Mouse (Mus musculus): ENCODE data around the gene Sf3b1. TPM values are rescaled to one million over a fixed set of nuclear protein-coding genes. Genes with fewer than 3 reads are reported as not detected.

The Sf3b1 gene
- polyA plus RNA-seq, 1 experiment = 161 TPM

- no peak for DNase-seq
- 58% methylated on average over 1 of the region's 1 CpGs for WGBS
- H3K4me3 ChIP-seq (replicated peaks; ENCODE audit: insufficient read depth, low read depth, low read length) = no peak overlapping the region
- no peaks in the 10 kb centered on the region for H3K4me1 ChIP-seq (ENCODE audit: control insufficient read depth, insufficient read depth, low read length)
- TF ChIP-seq CTCF (IDR thresholded peaks at IDR 0.05; ENCODE audit: borderline replicate concordance, insufficient read depth, low read depth, low read length) (no peak), POLR2A (IDR thresholded peaks at IDR 0.05; ENCODE audit: borderline replicate concordance, insufficient read depth, low read length) (no peak)
- H3K27me3 ChIP-seq (ENCODE audit: control insufficient read depth, insufficient read depth, low read length) = no peaks in the 10 kb centered on the region
- no peak overlapping the region for H3K27ac ChIP-seq (ENCODE audit: insufficient read depth, low read length)
Observed at GRCm38 (mm10) chr1:55042246-55042645, 15.0 kb upstream of the Sf3b1 start.

GRCm38 (mm10) chr1:55041691-55042090, 14.4 kb upstream of the Sf3b1 start:
- no peaks in the 10 kb centered on the region for H3K27me3 ChIP-seq (ENCODE audit: control insufficient read depth, insufficient read depth, low read length)
- no peak overlapping the region for H3K27ac ChIP-seq (ENCODE audit: insufficient read depth, low read length)
- H3K4me3 ChIP-seq (replicated peaks; ENCODE audit: insufficient read depth, low read depth, low read length) = no peak overlapping the region
- TF ChIP-seq CTCF (IDR thresholded peaks at IDR 0.05; ENCODE audit: borderline replicate concordance, insufficient read depth, low read depth, low read length) = no peak
- no peak for TF ChIP-seq POLR2A (IDR thresholded peaks at IDR 0.05; ENCODE audit: borderline replicate concordance, insufficient read depth, low read length)
- H3K4me1 ChIP-seq (ENCODE audit: control insufficient read depth, insufficient read depth, low read length) = no peaks in the 10 kb centered on the region
- no peak for DNase-seq
- 82% methylated on average over 4 of the region's 4 CpGs for WGBS

- no peak for DNase-seq
- H3K4me1 ChIP-seq (ENCODE audit: control insufficient read depth, insufficient read depth, low read length) = no peaks in the 10 kb centered on the region
- no peaks in the 10 kb centered on the region for H3K27me3 ChIP-seq (ENCODE audit: control insufficient read depth, insufficient read depth, low read length)
- WGBS = 86% methylated on average over 1 of the region's 1 CpGs
- H3K4me3 ChIP-seq (replicated peaks; ENCODE audit: insufficient read depth, low read depth, low read length) = no peak overlapping the region
- no peak overlapping the region for H3K27ac ChIP-seq (ENCODE audit: insufficient read depth, low read length)
- TF ChIP-seq POLR2A (IDR thresholded peaks at IDR 0.05; ENCODE audit: borderline replicate concordance, insufficient read depth, low read length) = no peak
Observed at GRCm38 (mm10) chr1:55039944-55040343, 12.7 kb upstream of the Sf3b1 start.

GRCm38 (mm10) chr1:55031026-55031779, 3.9 kb upstream of the Sf3b1 start:
- Histone ChIP-seq H3K27ac (ENCODE audit: insufficient read depth, low read length) (no peak overlapping the region), H3K4me1 (ENCODE audit: control insufficient read depth, insufficient read depth, low read length) (no peaks in the 10 kb centered on the region), H3K27me3 (ENCODE audit: control insufficient read depth, insufficient read depth, low read length) (no peaks in the 10 kb centered on the region), H3K4me3 (replicated peaks; ENCODE audit: insufficient read depth, low read depth, low read length) (no peak overlapping the region)
- no peak for DNase-seq
- TF ChIP-seq CTCF (IDR thresholded peaks at IDR 0.05; ENCODE audit: borderline replicate concordance, insufficient read depth, low read depth, low read length) = no peak
- no peak for TF ChIP-seq POLR2A (IDR thresholded peaks at IDR 0.05; ENCODE audit: borderline replicate concordance, insufficient read depth, low read length)

- no peak overlapping the region for H3K27ac ChIP-seq (ENCODE audit: insufficient read depth, low read length)
- no peaks in the 10 kb centered on the region for H3K4me1 ChIP-seq (ENCODE audit: control insufficient read depth, insufficient read depth, low read length)
- TF ChIP-seq CTCF (IDR thresholded peaks at IDR 0.05; ENCODE audit: borderline replicate concordance, insufficient read depth, low read depth, low read length) (no peak), POLR2A (IDR thresholded peaks at IDR 0.05; ENCODE audit: borderline replicate concordance, insufficient read depth, low read length) (no peak)
- H3K27me3 ChIP-seq (ENCODE audit: control insufficient read depth, insufficient read depth, low read length) = no peaks in the 10 kb centered on the region
- 65% methylated on average over 4 of the region's 4 CpGs for WGBS
- DNase-seq = no peak
- H3K4me3 ChIP-seq (replicated peaks; ENCODE audit: insufficient read depth, low read depth, low read length) = no peak overlapping the region
Observed at GRCm38 (mm10) chr1:55029446-55029845, 2.2 kb upstream of the Sf3b1 start.

- Histone ChIP-seq H3K4me3 (replicated peaks; ENCODE audit: insufficient read depth, low read depth, low read length) (no peak overlapping the region), H3K4me1 (ENCODE audit: control insufficient read depth, insufficient read depth, low read length) (no peaks in the 10 kb centered on the region), H3K27ac (ENCODE audit: insufficient read depth, low read length) (no peak overlapping the region), H3K27me3 (ENCODE audit: control insufficient read depth, insufficient read depth, low read length) (no peaks in the 10 kb centered on the region)
- 90% methylated on average over 11 of the region's 11 CpGs for WGBS
- DNase-seq = no peak
- TF ChIP-seq CTCF (IDR thresholded peaks at IDR 0.05; ENCODE audit: borderline replicate concordance, insufficient read depth, low read depth, low read length) (no peak), POLR2A (IDR thresholded peaks at IDR 0.05; ENCODE audit: borderline replicate concordance, insufficient read depth, low read length) (no peak)
Observed at GRCm38 (mm10) chr1:55028512-55029249, 1.4 kb upstream of the Sf3b1 start.

- WGBS = 96% methylated on average over 1 of the region's 1 CpGs
- H3K27me3 ChIP-seq (ENCODE audit: control insufficient read depth, insufficient read depth, low read length) = no peaks in the 10 kb centered on the region
- H3K27ac ChIP-seq (ENCODE audit: insufficient read depth, low read length) = no peak overlapping the region
- no peaks in the 10 kb centered on the region for H3K4me1 ChIP-seq (ENCODE audit: control insufficient read depth, insufficient read depth, low read length)
- H3K4me3 ChIP-seq (replicated peaks; ENCODE audit: insufficient read depth, low read depth, low read length) = peak overlapping the region; percentile 68
- DNase-seq = no peak
- TF ChIP-seq POLR2A (IDR thresholded peaks at IDR 0.05; ENCODE audit: borderline replicate concordance, insufficient read depth, low read length) (no peak), CTCF (IDR thresholded peaks at IDR 0.05; ENCODE audit: borderline replicate concordance, insufficient read depth, low read depth, low read length) (no peak)
Observed at GRCm38 (mm10) chr1:55027966-55028365, 685 bp upstream of the Sf3b1 start.

Measured in cerebellum, adult 2 months (tissue).